Mouse (Mus musculus) embryonic facial prominence, embryonic 12.5 days (tissue): ENCODE results near the gene Pbx1. TPM values are rescaled to one million over a fixed set of nuclear protein-coding genes. Genes with fewer than 3 reads are reported as not detected.
A peak's percentile ranks its signal among the peaks of the same experiment; 100 is the strongest.

Experiments
- ATAC-seq: fragments of 200-750 bp; cut with Nextera tagmentation; 2 replicates; pipeline ENCODE4 v1.8.0; 2017; ENCODE audit not compliant: insufficient number of reproducible peaks, insufficient read depth, low FRiP score, low TSS enrichment
- H3K27ac ChIP-seq: fragments of 300-500 bp; sonication (generic); 2 replicates; pipeline ENCODE4 v1.5.1; 2016; ENCODE audit warnings: mild to moderate bottlenecking
- H3K27me3 ChIP-seq: fragments of 300-500 bp; sonication (generic); 2 replicates; pipeline ENCODE4 v1.6.1; 2016; ENCODE audit warnings: mild to moderate bottlenecking, moderate library complexity
- H3K36me3 ChIP-seq: fragments of 300-500 bp; sonication (generic); 2 replicates; pipeline ENCODE4 v1.6.1; 2016; ENCODE audit warnings: mild to moderate bottlenecking
- H3K4me1 ChIP-seq: fragments of 300-500 bp; sonication (generic); 2 replicates; pipeline ENCODE4 v1.6.1; 2016
- H3K4me2 ChIP-seq: fragments of 300-500 bp; sonication (generic); replicated peaks from 2 replicates; pipeline ENCODE4 v1.6.1; 2016; ENCODE audit warnings: mild to moderate bottlenecking, moderate library complexity
- H3K4me3 ChIP-seq: fragments of 300-500 bp; sonication (generic); 2 replicates; pipeline ENCODE4 v1.5.1; 2016; ENCODE audit warnings: mild to moderate bottlenecking
- H3K9ac ChIP-seq: fragments of 300-500 bp; sonication (generic); 2 replicates; pipeline ENCODE4 v1.6.1; 2016; ENCODE audit warnings: mild to moderate bottlenecking, moderate library complexity
- H3K9me3 ChIP-seq: fragments of 300-500 bp; sonication (generic); 2 replicates; pipeline ENCODE4 v1.6.1; 2016; ENCODE audit warnings: mild to moderate bottlenecking, moderate library complexity
- WGBS: fragments of 180-500 bp; shearing (Covaris S2); methylation state at CpG from one replicate; pipeline ENCODE4 v1.1.7; 2016; 5-methylcytosine and 5-hydroxymethylcytosine counted together
- polyA plus RNA-seq: library from polyadenylated mRNA; unstranded; fragments of >200 nt; fragmentation: Nextera tagmentation; extraction: Ambion mirVana; gene quantifications from 2 replicates; pipeline ENCODE4 v1.2.1, GENCODE M21; 2016

Pbx1 gene
- polyA plus RNA-seq, 1 experiment from 2014 or later: 66.3 TPM

DNA sequence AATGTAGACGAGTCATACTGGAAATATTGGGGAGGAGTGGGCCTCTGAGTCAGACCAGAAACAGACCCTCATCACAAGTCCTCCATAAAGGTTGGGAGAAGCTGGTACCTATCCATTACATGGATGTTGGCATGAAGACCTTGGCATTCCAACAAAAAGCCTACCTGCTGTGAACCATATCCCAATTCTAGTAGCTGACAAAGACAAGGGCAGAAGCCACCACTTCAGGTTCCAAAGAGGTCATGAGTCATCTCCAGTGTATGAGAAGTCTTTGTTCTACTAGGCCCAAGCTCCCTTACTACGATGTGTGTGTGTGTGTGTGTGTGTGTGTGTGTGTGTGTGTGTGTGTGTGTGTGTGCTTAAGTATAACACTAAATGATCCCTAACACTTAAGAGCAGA lies 160.0 kb downstream of the Pbx1 start:
- H3K27me3 ChIP-seq: no peaks in the 10 kb centered on the region

DNA sequence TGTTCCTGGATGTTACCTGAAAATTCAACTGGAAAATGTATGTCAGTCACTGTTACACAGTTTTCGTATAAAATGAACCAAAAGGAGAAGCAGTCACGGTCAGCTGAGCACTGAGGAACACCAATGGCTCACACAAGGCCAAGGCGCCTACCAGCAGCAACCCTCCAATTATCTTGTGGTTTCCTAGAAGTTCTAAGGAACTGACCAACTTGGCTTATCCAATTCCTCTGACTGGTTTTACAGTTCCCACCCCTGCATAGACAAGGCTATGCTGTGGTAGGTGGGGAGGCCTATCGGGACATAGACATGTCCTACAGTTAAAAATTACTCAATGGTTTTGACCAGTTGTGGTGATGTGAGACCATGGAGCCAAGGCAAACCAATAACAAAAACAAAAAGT lies 160.9 kb downstream of the Pbx1 start:
- no peaks in the 10 kb centered on the region for H3K27me3 ChIP-seq
- H3K4me1 ChIP-seq: peaks cover 22% of the 10 kb centered on the region
- no peak for ATAC-seq
- no peaks in the 10 kb centered on the region for H3K36me3 ChIP-seq
- H3K9ac ChIP-seq: no peak overlapping the region
- H3K4me3 ChIP-seq: no peak overlapping the region
- no peak overlapping the region for H3K27ac ChIP-seq
- H3K9me3 ChIP-seq: no peaks in the 10 kb centered on the region
- H3K4me2 ChIP-seq: no peak overlapping the region
- 91% methylated on average over 4 of the region's 4 CpGs for WGBS

More for the DNA sequence above, 160.0 kb downstream of the Pbx1 start:
- Histone ChIP-seq H3K27ac (no peak overlapping the region), H3K9me3 (no peaks in the 10 kb centered on the region), H3K9ac (no peak overlapping the region), H3K4me2 (no peak overlapping the region), H3K4me3 (no peak overlapping the region), H3K36me3 (no peaks in the 10 kb centered on the region), H3K4me1 (peaks cover 24% of the 10 kb centered on the region)
- no peak for ATAC-seq
- WGBS: 79% methylated on average over 2 of the region's 2 CpGs

DNA sequence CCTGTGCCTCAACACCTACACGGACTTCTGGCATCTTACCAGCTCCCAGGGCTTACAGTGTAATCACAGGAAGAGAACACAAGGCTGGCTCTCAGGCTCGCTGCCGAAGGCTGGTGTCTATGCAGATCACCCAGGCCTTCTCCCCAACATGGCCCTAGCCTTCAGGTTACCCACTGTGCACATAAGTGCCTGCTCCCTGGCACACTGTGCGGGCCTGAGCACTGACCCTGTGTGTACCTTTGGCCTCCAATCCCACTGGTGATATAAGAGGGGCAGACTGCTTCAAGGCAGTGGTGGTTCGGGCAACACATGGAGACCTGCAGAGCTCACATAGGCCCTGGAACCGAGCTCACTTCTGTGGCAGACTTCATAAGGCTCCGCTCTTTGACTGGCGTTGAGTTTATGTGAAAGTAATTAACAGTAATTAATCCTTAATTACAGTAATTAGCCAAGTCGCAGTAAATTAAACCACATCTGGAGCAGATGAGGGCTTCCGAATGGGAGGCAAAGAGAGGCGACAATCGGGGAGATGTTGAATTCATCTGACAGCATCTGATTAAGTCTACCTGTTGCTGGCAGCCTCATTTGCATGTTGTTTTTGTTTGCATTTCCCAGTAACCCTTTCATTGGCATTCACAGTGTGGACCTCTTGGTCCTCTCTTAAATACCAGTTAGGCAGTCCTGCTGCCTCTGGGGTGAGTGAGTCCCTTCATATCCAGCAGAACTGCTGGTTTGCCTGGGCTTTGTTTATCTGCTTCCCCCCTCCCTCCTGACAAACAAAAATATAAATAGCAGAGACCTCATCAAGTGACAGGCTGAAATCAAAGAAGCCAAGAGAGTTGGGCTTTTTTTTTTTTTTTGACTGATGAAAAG lies 163.1 kb downstream of the Pbx1 start:
- Histone ChIP-seq H3K27ac (0 out of 2 replicates have a peak overlapping the region, but pooled peaks have one; percentile 17), H3K4me3 (no peak overlapping the region), H3K9ac (no peak overlapping the region), H3K4me1 (peaks cover 27% of the 10 kb centered on the region), H3K4me2 (no peak overlapping the region), H3K9me3 (no peaks in the 10 kb centered on the region), H3K36me3 (no peaks in the 10 kb centered on the region), H3K27me3 (no peaks in the 10 kb centered on the region)
- 52% methylated on average over 12 of the region's 12 CpGs for WGBS
- no peak for ATAC-seq

DNA sequence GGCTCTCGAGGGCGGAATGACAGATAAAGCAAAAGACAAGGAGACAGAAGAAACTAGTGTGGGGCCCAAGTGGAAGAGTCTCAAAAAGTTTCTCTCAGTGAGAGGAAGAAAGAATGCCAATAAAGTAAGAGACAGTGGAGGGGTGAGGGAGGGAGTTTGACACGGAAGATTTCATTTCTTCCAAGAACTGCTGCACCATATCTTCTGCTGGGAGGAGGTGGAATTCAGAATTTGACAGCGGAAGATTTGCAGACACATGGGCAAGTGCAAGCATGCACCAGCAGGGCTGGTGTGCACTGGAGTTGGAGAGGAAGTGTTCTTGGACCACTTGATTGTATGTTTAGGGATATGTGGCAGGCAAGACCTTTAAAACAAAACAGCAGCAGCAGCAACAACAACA lies 163.8 kb downstream of the Pbx1 start:
- WGBS: 80% methylated on average over 4 of the region's 4 CpGs
- Histone ChIP-seq H3K36me3 (no peaks in the 10 kb centered on the region), H3K4me1 (peaks cover 27% of the 10 kb centered on the region), H3K4me2 (no peak overlapping the region), H3K4me3 (no peak overlapping the region), H3K27me3 (no peaks in the 10 kb centered on the region), H3K9me3 (no peaks in the 10 kb centered on the region), H3K9ac (no peak overlapping the region), H3K27ac (0 out of 2 replicates have a peak overlapping the region, but pooled peaks have one; percentile 1)
- no peak for ATAC-seq

DNA sequence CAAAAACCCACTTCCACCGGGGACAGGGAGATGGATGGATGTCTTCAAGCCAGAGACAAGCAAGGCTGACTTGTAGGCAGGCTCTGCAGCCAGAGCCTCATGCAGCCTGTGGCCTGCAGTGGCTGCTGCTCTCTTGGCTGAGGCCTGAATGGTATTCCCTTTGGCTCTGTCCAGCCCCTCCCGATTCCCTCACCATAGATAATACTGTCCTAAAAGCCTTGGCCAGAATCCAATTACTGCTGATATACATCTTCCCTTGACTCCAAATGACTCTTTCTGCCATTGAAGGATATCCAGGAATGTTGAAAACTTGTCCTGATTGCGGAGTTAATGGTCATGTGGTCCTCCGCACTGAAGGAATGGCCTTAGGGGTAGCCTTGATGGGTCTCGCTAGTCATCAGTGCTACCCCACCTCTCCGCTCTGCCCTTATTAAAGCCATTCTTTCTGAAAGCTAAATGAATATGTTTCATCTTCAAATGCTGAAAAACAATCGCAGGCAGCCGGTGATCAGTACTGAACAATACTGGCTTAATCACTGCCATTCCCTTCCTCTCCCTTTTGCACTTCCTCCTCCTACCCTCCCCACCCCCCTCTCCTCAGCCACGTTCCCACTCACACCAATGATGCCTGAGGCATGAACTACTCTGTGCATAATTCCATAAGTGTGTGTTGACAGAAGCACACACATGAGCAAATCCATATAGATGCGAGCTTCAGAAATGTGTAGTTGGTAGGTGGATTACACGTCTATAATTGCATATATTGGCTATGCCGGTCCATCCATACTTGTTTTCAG lies 166.3 kb downstream of the Pbx1 start:
- H3K4me3 ChIP-seq: no peak overlapping the region
- 71% methylated on average over 12 of the region's 12 CpGs for WGBS
- no peak; the same call in 1 of the 2 replicates for ATAC-seq
- H3K36me3 ChIP-seq: no peaks in the 10 kb centered on the region
- no peaks in the 10 kb centered on the region for H3K9me3 ChIP-seq
- no peak overlapping the region for H3K9ac ChIP-seq
- H3K4me2 ChIP-seq: no peak overlapping the region
- H3K4me1 ChIP-seq: peaks cover 24% of the 10 kb centered on the region
- H3K27ac ChIP-seq: no peak overlapping the region
- H3K27me3 ChIP-seq: no peaks in the 10 kb centered on the region

DNA sequence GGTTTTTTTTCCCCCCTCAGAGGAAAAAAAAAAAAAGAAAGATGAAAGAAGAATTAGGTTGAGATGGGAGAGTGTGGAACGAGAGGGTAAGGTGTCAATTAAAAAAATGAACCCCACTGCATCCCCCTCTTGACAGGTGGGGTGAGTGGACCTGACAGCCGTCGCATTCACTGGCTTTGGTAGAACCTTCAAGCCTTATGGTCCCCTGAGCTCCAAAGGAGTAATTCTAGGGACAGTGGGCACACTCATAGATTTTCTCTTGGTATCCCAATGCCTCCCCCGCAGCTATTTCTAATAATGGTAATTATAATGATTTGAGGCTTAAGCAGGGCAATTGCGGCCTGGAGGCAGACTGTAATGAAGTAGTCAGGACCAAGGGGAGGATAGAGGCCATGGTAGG lies 167.0 kb downstream of the Pbx1 start:
- no peak overlapping the region for H3K4me3 ChIP-seq
- H3K9me3 ChIP-seq: no peaks in the 10 kb centered on the region
- H3K27me3 ChIP-seq: no peaks in the 10 kb centered on the region
- no peak for ATAC-seq
- peaks cover 24% of the 10 kb centered on the region for H3K4me1 ChIP-seq
- H3K4me2 ChIP-seq: no peak overlapping the region
- no peak overlapping the region for H3K27ac ChIP-seq
- WGBS: 73% methylated on average over 5 of the region's 5 CpGs
- H3K36me3 ChIP-seq: no peaks in the 10 kb centered on the region
- H3K9ac ChIP-seq: no peak overlapping the region

DNA sequence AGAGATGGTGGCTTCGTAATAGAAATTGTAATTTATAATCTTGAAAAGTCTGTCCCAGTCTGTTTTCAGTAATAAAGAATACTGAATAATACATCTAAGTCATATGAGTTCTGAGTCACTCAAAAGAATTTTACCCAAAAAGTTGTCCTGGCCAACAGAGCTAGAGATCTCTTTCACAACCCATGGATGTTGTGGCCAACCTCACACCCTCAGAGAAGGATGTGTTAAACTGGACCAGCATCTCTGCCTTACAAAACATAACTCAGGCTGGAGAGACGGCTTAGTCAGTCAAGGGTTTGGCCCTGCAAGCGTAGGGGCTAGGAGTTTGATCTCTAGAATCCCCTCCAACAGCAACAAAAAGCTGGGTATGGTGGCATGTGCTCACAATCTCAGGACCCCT lies 171.7 kb downstream of the Pbx1 start:
- Histone ChIP-seq H3K9me3 (no peaks in the 10 kb centered on the region), H3K4me1 (peaks cover 5% of the 10 kb centered on the region; the same call in 1 of the 2 replicates), H3K4me2 (no peak overlapping the region), H3K9ac (no peak overlapping the region), H3K4me3 (no peak overlapping the region), H3K27ac (no peak overlapping the region), H3K36me3 (no peaks in the 10 kb centered on the region), H3K27me3 (no peaks in the 10 kb centered on the region)
- WGBS: 92% methylated on average over 3 of the region's 3 CpGs
- ATAC-seq: no peak

DNA sequence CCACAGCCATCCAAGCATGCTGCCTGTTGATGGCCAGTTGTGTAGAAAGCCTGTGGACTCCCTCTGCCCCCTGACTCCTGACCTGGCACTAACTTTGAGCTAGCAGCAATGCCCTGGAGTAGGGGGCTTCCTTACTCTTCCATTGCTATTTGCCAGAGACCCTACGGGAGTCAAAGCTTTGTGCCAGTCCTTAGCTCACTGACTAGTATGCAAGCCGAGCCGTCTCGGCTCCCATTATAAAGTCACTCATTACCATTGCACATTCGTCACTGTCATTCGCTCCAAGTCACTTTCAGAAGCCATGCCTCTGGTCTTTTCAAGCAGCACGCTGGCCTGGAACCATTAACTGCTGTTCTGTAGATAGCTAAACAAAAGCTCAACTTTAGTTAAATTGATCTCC lies 173.2 kb downstream of the Pbx1 start:
- no peak for ATAC-seq
- Histone ChIP-seq H3K27ac (no peak overlapping the region), H3K4me3 (no peak overlapping the region), H3K4me1 (no peaks in the 10 kb centered on the region), H3K9me3 (no peaks in the 10 kb centered on the region), H3K9ac (no peak overlapping the region), H3K4me2 (no peak overlapping the region), H3K27me3 (no peaks in the 10 kb centered on the region), H3K36me3 (no peaks in the 10 kb centered on the region)
- WGBS: 78% methylated on average over 7 of the region's 7 CpGs

DNA sequence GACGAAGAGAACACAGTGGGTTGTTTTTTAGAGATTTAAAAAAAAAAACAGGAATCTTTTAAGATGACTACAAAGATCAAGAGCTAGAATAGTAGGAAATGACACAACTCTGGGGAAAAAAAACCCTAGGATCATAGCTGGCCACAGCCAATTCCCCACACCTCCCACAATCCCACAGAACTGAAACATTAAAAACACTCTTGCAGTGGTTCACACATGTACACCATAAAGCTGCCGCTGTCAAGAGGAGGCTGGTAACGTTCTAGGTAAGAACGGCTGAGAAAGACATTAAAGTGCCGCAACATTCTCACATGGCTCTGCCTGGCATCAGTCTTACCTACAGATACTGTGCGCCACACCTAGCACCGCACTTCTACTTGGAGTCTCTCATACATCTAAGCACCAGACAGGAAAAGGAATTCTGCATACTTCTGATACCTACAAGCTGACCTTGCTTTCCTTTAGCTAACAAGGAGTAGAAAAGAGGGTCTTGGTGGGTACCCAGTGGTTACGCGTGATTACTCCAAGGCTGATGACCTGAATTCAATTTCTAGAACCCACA lies 176.6 kb downstream of the Pbx1 start:
- no peaks in the 10 kb centered on the region for H3K4me1 ChIP-seq
- H3K9ac ChIP-seq: no peak overlapping the region
- no peaks in the 10 kb centered on the region for H3K27me3 ChIP-seq
- H3K9me3 ChIP-seq: no peaks in the 10 kb centered on the region
- no peaks in the 10 kb centered on the region for H3K36me3 ChIP-seq
- H3K27ac ChIP-seq: no peak overlapping the region
- ATAC-seq: no peak
- H3K4me3 ChIP-seq: no peak overlapping the region
- 97% methylated on average over 9 of the region's 9 CpGs for whole genome bisulfite sequencing
- H3K4me2 ChIP-seq: no peak overlapping the region

DNA sequence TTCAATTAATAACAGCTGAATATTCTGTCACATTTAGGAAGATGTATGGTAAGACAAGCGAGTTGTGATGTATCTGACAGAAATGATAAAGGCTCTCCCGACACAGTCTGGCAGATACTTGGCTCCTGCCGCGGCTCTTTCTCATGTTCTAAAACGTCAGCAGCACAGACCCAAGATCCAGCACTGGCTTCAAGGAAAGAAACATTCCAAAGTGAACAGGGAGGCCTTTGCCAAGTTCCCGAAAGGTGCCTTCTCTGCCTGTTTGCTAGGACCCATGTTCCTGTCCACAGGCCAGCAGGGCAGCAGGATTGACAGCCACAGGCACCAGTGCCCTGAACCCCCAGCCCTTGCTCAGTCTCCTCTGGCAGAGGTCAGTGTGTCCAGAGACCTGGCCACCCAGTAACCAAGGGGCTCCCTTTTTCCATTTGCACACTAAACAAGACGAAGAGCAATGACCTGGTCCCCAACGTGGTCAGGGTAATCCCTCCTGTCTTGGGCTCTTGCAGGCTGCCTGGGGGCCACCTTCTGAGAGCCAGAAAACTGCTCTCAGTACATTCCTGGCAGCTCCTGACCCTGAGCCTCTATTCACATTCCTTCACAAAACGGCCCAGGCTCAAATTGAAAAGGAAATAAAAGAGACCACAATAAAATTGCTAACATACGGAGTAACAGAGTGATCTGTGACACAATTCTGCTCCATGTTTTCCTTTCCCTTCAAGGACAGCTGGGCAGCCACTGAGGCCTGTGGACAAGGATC lies 184.9 kb downstream of the Pbx1 start:
- no peak for ATAC-seq
- Histone ChIP-seq H3K9me3 (no peaks in the 10 kb centered on the region), H3K27ac (peak overlapping the region; percentile 85), H3K9ac (no peak overlapping the region), H3K4me2 (peak overlapping the region; percentile 5; the same call in 1 of the 2 replicates), H3K36me3 (no peaks in the 10 kb centered on the region), H3K4me1 (peaks cover 65% of the 10 kb centered on the region), H3K27me3 (no peaks in the 10 kb centered on the region), H3K4me3 (no peak overlapping the region)
- WGBS: 32% methylated on average over 10 of the region's 10 CpGs

DNA sequence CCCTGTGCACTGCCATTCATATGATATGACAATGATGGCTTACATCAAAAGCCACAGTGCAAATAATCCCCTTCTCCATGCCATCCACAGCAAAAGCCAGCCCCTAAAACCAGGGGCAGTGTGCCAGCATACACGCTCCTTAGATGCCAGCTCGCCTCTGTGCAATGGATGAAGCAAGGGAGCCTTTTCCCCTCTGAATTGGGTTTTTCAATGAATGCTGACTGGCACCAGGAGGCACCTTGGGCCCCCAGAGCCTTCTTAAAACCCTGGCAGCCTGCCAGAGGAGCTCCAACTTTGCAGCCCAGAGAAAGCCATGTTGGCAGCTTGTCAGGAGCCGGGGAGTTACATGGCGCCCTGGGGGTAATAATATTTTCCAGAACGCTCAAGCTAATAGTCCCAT lies 186.5 kb downstream of the Pbx1 start:
- Histone ChIP-seq H3K4me3 (no peak overlapping the region), H3K4me1 (peaks cover 81% of the 10 kb centered on the region), H3K27ac (peak overlapping the region; percentile 26; the same call in 1 of the 2 replicates), H3K36me3 (no peaks in the 10 kb centered on the region), H3K9me3 (no peaks in the 10 kb centered on the region), H3K4me2 (no peak overlapping the region), H3K27me3 (no peaks in the 10 kb centered on the region), H3K9ac (no peak overlapping the region)
- no peak for ATAC-seq
- WGBS: 40% methylated on average over 5 of the region's 5 CpGs
